In the genomic region with DNA sequence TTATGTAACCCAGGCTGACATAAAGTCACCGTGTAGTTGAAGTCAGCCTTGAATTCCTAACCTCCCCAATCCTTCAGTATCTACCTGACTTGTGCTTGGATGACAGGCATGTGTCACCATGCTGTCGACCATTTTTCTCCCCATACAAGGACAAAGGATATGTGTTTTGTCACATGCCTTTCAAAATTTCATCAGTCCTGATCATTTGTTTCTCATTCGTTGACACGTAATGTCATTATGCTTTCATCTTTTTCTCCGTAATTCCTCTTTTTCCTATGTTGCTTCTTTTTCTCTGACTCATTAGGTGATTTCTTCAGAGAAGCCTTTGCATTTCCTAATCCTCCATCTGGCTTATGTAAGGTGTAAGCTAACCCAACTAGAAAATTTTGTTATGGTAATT, we compare ENCODE assay signal across 32 mouse cellular contexts.
"Had no signal": no experiment of that assay in that cellular context is flagged by ENCODE, and none has a peak within 500 bp of the region (broad histone marks: within the 10 kb centered on the region; RNA-seq: fewer than 3 reads in every experiment).

No protein-coding gene starts in this region.

- H3K9ac ChIP-seq: limb, embryonic 12.5 days; limb, embryonic 13.5 days; limb, embryonic 15.5 days; liver, embryonic 12.5 days; liver, embryonic 13.5 days; liver, embryonic 14.5 days; liver, embryonic 15.5 days; liver, postnatal 0 days; lung, embryonic 14.5 days; lung, embryonic 15.5 days; midbrain, embryonic 12.5 days; midbrain, embryonic 15.5 days; neural tube, embryonic 12.5 days; neural tube, embryonic 13.5 days had no signal

- H3K4me3 ChIP-seq: limb, embryonic 10.5 days; limb, embryonic 12.5 days; limb, embryonic 13.5 days; limb, embryonic 15.5 days; liver, embryonic 12.5 days; liver, embryonic 13.5 days; liver, embryonic 15.5 days; lung, embryonic 15.5 days; megakaryocyte, embryonic 14.5 days; midbrain, embryonic 10.5 days; midbrain, embryonic 12.5 days; midbrain, embryonic 15.5 days; myocyte; neural tube, embryonic 12.5 days; neural tube, embryonic 13.5 days had no signal

- H3K9me3 ChIP-seq: limb, embryonic 10.5 days; limb, embryonic 12.5 days; limb, embryonic 13.5 days; limb, embryonic 15.5 days; liver, embryonic 12.5 days; liver, embryonic 13.5 days; liver, embryonic 15.5 days; lung, embryonic 15.5 days; megakaryocyte, embryonic 14.5 days; midbrain, embryonic 10.5 days; midbrain, embryonic 12.5 days; midbrain, embryonic 15.5 days; neural tube, embryonic 12.5 days; neural tube, embryonic 13.5 days had no signal

- H3K36me3 ChIP-seq: limb, embryonic 10.5 days; limb, embryonic 12.5 days; limb, embryonic 13.5 days; limb, embryonic 15.5 days; liver, embryonic 12.5 days; liver, embryonic 13.5 days; liver, embryonic 15.5 days; lung, embryonic 15.5 days; midbrain, embryonic 10.5 days; midbrain, embryonic 12.5 days; midbrain, embryonic 15.5 days; neural tube, embryonic 12.5 days; neural tube, embryonic 13.5 days had no signal

- H3K4me1 ChIP-seq: limb, embryonic 10.5 days; limb, embryonic 12.5 days; limb, embryonic 13.5 days; limb, embryonic 15.5 days; liver, embryonic 12.5 days; liver, embryonic 15.5 days; lung, embryonic 15.5 days; midbrain, embryonic 10.5 days; midbrain, embryonic 12.5 days; midbrain, embryonic 15.5 days; neural tube, embryonic 12.5 days; neural tube, embryonic 13.5 days had no signal

- DNase-seq: left cerebral cortex, postnatal 4 days; liver; liver, embryonic 13.5 days; liver, postnatal 0 days; lung, adult 18-20 months; lung, adult 2 months; lung, embryonic 14.5 days; lung, postnatal 10 days; lung, postnatal 14 days; lung, postnatal 36 days; lung, postnatal 4 days; midbrain, embryonic 14.5 days had no signal

- H3K27ac ChIP-seq: limb, embryonic 10.5 days; limb, embryonic 12.5 days; limb, embryonic 13.5 days; limb, embryonic 15.5 days; liver, embryonic 12.5 days; liver, embryonic 13.5 days; liver, embryonic 14.5 days; liver, embryonic 15.5 days; lung, embryonic 15.5 days; macrophage; midbrain, embryonic 10.5 days; midbrain, embryonic 12.5 days; midbrain, embryonic 15.5 days; neural tube, embryonic 12.5 days; neural tube, embryonic 13.5 days had no signal

- ATAC-seq: liver, embryonic 12.5 days; liver, postnatal 0 days; lung, postnatal 0 days; midbrain, embryonic 15.5 days; midbrain, embryonic 16.5 days had no signal

- H3K4me2 ChIP-seq: limb, embryonic 12.5 days; limb, embryonic 13.5 days; limb, embryonic 15.5 days; liver, embryonic 11.5 days; liver, embryonic 12.5 days; liver, embryonic 13.5 days; liver, embryonic 15.5 days; lung, embryonic 14.5 days; lung, embryonic 15.5 days; midbrain, embryonic 11.5 days; midbrain, embryonic 12.5 days; midbrain, embryonic 15.5 days; neural tube, embryonic 12.5 days; neural tube, embryonic 13.5 days had no signal

- H3K27me3 ChIP-seq: limb, embryonic 12.5 days; limb, embryonic 13.5 days; limb, embryonic 15.5 days; liver, embryonic 12.5 days; liver, embryonic 13.5 days; liver, embryonic 15.5 days; lung, embryonic 15.5 days; megakaryocyte, embryonic 14.5 days; midbrain, embryonic 12.5 days; midbrain, embryonic 15.5 days; neural tube, embryonic 12.5 days; neural tube, embryonic 13.5 days had no signal
